Mouse (Mus musculus): ENCODE data around the gene Il1rn. TPM values are rescaled to one million over a fixed set of nuclear protein-coding genes. Genes with fewer than 3 reads are reported as not detected.

Il1rn gene
- polyA plus RNA-seq, 1 experiment from 2014 or later = 0.61 TPM

DNA sequence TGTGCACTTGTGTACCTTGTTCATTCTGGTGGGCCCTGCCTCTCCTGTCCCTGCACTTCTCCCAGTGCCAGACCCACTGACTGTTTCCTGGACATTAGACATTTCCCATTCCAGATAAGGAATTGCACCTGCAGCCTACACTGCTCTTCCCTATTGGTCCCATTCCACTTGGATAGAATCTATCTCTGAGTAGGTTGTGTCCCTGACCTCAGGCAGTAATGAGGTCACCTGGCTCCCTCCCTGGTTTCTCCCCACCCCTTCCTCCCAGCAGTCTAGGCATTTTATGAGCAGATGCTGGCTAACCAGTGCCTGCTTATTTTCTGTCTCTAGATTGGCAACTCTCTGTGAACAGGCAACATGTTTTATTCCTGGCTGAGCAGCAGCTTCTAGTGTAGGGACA lies 47.7 kb downstream of the Il1rn start:
- ATAC-seq (ENCODE audit: low FRiP score, low read depth) = no peak

GRCm38 (mm10) chr2:24385111-24385961 lies 48.7 kb downstream of the Il1rn start:
- H3K4me1 ChIP-seq = peaks cover 12% of the 10 kb centered on the region
- H3K27ac ChIP-seq = no peak overlapping the region
- no peak overlapping the region for H3K9ac ChIP-seq
- WGBS = 75% methylated on average over 14 of the region's 14 CpGs
- H3K4me2 ChIP-seq (replicated peaks) = peak overlapping the region; percentile 9; the same call in 1 of the 2 replicates
- peak; percentile 49; the same call in 1 of the 2 replicates for ATAC-seq (ENCODE audit: low FRiP score, low read depth)
- no peaks in the 10 kb centered on the region for H3K27me3 ChIP-seq
- H3K9me3 ChIP-seq = no peaks in the 10 kb centered on the region
- no peaks in the 10 kb centered on the region for H3K36me3 ChIP-seq
- H3K4me3 ChIP-seq = no peak overlapping the region

More for the DNA sequence above, 47.7 kb downstream of the Il1rn start:
- Histone ChIP-seq H3K27me3 (no peaks in the 10 kb centered on the region), H3K36me3 (no peaks in the 10 kb centered on the region), H3K27ac (no peak overlapping the region), H3K4me3 (no peak overlapping the region), H3K4me2 (replicated peaks) (no peak overlapping the region), H3K9ac (no peak overlapping the region), H3K9me3 (no peaks in the 10 kb centered on the region), H3K4me1 (peaks cover 12% of the 10 kb centered on the region)

- ATAC-seq (ENCODE audit: low FRiP score, low read depth) = no peak
- Histone ChIP-seq H3K27ac (no peak overlapping the region), H3K27me3 (no peaks in the 10 kb centered on the region), H3K4me3 (no peak overlapping the region), H3K9ac (no peak overlapping the region), H3K4me2 (replicated peaks) (no peak overlapping the region), H3K9me3 (no peaks in the 10 kb centered on the region), H3K4me1 (peaks cover 12% of the 10 kb centered on the region), H3K36me3 (no peaks in the 10 kb centered on the region)
- WGBS = 88% methylated on average over 21 of the region's 21 CpGs
Measured at GRCm38 (mm10) chr2:24386158-24386963, 49.7 kb downstream of the Il1rn start.

DNA sequence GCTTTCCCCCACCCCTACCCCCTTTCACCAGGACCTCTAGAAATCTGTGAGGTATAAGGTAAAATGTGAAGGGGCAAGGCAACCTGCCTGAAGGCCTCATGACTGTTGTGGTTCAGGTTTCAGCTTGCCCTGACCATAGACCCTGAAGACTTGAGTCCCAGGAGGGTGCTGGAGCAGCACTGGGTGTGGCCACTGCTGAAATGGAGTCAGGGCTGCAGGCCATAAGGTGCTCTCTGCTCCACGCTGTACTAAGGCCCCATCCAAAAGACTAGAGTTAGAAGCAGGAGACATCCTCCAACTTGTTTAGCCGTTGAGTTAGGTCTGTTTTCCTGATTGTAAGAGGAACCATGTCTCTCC lies 50.3 kb downstream of the Il1rn start:
- Histone ChIP-seq H3K27me3 (no peaks in the 10 kb centered on the region), H3K9me3 (no peaks in the 10 kb centered on the region), H3K36me3 (no peaks in the 10 kb centered on the region), H3K27ac (no peak overlapping the region), H3K4me1 (peaks cover 12% of the 10 kb centered on the region), H3K4me3 (no peak overlapping the region), H3K9ac (no peak overlapping the region), H3K4me2 (replicated peaks) (no peak overlapping the region)
- no peak for ATAC-seq (ENCODE audit: low FRiP score, low read depth)
- WGBS = 85% methylated on average over 2 of the region's 2 CpGs

DNA sequence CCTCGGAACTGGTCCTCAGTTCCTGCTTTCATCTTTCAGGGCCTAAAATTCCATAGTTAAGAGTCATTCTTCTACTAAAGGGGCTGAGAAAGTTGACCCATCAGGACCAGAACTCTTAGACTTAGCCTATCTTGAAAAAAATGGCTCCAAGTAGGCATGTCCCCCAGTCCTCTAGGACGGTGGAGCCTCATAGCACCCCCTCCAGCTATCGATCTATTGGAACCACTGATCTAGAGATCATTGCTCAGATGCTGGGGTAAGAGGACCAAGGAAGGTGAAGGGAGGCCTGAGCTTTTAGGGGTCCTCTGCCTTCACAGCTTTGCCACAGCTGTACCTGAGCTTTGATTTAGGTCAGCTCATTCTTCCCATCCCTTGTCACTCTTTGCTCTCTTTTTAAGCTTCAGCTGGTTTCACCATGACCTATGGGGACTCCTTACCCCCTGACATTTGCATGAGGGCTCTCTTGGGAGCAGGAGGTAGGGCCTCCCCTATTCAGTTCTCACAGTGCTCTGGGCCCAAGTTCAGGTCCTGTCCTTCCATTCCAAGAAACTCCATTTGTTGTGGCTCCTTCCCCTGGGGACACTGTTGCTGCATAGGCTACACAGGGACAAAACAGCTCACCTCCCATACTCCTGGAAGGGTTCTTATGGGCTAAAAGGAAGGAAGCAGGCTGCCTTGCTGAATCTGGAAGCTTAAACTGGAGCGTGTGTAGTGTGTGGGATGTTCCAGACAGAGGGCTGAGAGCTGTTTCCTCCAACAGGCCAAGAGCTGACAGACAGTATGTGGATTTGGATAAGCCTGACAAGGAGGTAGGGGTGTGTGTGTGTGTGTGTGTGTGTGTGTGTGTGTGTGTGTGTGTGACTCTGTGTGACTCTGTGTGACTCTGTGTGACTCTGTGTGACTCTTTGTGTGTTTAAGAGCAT lies 51.0 kb downstream of the Il1rn start:
- Histone ChIP-seq H3K9me3 (no peaks in the 10 kb centered on the region), H3K4me2 (replicated peaks) (no peak overlapping the region), H3K4me3 (no peak overlapping the region), H3K4me1 (peaks cover 12% of the 10 kb centered on the region), H3K9ac (no peak overlapping the region), H3K27ac (no peak overlapping the region), H3K27me3 (no peaks in the 10 kb centered on the region), H3K36me3 (no peaks in the 10 kb centered on the region)
- no peak for ATAC-seq (ENCODE audit: low FRiP score, low read depth)
- WGBS = 90% methylated on average over 4 of the region's 4 CpGs

DNA sequence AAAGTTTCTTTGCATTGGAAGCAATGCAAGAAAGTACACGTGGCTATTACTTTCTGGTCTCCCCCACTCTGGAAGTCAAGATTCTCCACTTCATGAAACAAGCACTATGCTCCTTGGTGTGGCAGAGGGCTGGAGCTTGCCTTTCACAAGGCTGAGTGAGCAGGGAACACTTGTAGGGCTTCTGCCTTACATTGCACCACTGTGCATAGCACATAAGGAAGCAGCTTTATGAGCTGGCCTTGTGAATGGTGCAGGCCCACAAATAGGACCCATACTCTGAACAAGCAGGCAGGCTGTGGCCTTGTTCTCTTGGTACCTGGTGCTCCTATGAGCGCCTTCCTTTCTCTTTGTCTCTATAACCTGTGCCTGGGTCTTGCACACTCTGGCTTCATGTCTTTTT lies 56.6 kb downstream of the Il1rn start:
- whole genome bisulfite sequencing = 73% methylated on average over 2 of the region's 2 CpGs
- Histone ChIP-seq H3K9ac (no peak overlapping the region), H3K4me2 (replicated peaks) (no peak overlapping the region), H3K27ac (no peak overlapping the region), H3K27me3 (no peaks in the 10 kb centered on the region), H3K9me3 (no peaks in the 10 kb centered on the region), H3K4me1 (no peaks in the 10 kb centered on the region), H3K4me3 (no peak overlapping the region), H3K36me3 (no peaks in the 10 kb centered on the region)
- ATAC-seq (ENCODE audit: low FRiP score, low read depth) = no peak

- WGBS = 11% methylated on average over 2 of the region's 2 CpGs
- H3K27ac ChIP-seq = no peak overlapping the region
- no peaks in the 10 kb centered on the region for H3K9me3 ChIP-seq
- no peak for ATAC-seq (ENCODE audit: low FRiP score, low read depth)
- no peaks in the 10 kb centered on the region for H3K4me1 ChIP-seq
- H3K27me3 ChIP-seq = no peaks in the 10 kb centered on the region
- no peak overlapping the region for H3K4me2 ChIP-seq (replicated peaks)
- no peak overlapping the region for H3K4me3 ChIP-seq
- H3K9ac ChIP-seq = no peak overlapping the region
- no peaks in the 10 kb centered on the region for H3K36me3 ChIP-seq
Measured at GRCm38 (mm10) chr2:24397115-24397514, 60.5 kb downstream of the Il1rn start.

DNA sequence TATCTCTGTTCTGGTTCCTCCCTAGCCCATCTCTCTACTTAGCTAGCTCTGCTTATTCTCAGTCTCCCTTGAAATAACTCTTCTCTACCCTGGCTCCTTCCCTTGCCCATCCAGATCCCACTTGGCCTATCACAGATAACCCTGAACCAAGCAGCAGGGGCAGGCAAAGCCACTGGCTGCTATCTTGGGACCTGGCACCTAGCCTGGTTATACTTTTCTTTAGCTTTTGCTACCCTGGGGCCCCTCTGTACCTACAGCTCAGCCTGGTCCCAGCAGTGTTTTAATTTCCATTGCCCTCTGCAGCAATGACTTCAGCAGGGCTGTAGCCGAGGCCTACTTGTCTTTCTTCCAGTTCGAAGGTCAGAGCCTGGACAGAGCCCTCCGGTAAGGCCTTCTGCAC lies 64.1 kb downstream of the Il1rn start:
- Histone ChIP-seq H3K27ac (no peak overlapping the region), H3K36me3 (no peaks in the 10 kb centered on the region), H3K4me1 (peaks cover 4% of the 10 kb centered on the region; the same call in 1 of the 2 replicates), H3K9me3 (no peaks in the 10 kb centered on the region), H3K4me3 (no peak overlapping the region), H3K27me3 (peaks cover 12% of the 10 kb centered on the region), H3K9ac (no peak overlapping the region), H3K4me2 (replicated peaks) (no peak overlapping the region)
- 80% methylated on average over 3 of the region's 3 CpGs for WGBS
- no peak for ATAC-seq (ENCODE audit: low FRiP score, low read depth)

Other genes starting within 250 kb of the Il1rn start
- not detected in 2 replicates for gene Tbpl2, start 240.3 kb upstream of the Il1rn start, polyA plus RNA-seq (2015; fragmentation: Nextera tagmentation; extraction: Ambion mirVana)
- gene Il1f8, start 183.7 kb upstream of the Il1rn start, polyA plus RNA-seq (2015; fragmentation: Nextera tagmentation; extraction: Ambion mirVana) = not detected in 2 replicates
- not detected in 2 replicates for gene Il1f9, start 150.4 kb upstream of the Il1rn start, polyA plus RNA-seq (2015; fragmentation: Nextera tagmentation; extraction: Ambion mirVana)
- gene Il1f6, start 121.4 kb upstream of the Il1rn start, polyA plus RNA-seq (2015; fragmentation: Nextera tagmentation; extraction: Ambion mirVana) = not detected in 2 replicates
- gene Il1f5, start 59.9 kb upstream of the Il1rn start, polyA plus RNA-seq (2015; fragmentation: Nextera tagmentation; extraction: Ambion mirVana) = 3.2 and 3.6 TPM in 2 replicates
- gene Il1f10, start 45.7 kb upstream of the Il1rn start, polyA plus RNA-seq (2015; fragmentation: Nextera tagmentation; extraction: Ambion mirVana) = not detected in 2 replicates
- 1.3 and 1.9 TPM in 2 replicates for gene Psd4, start 30.7 kb downstream of the Il1rn start, polyA plus RNA-seq (2015; fragmentation: Nextera tagmentation; extraction: Ambion mirVana)
- gene Pax8, start 138.7 kb downstream of the Il1rn start, polyA plus RNA-seq (2015; fragmentation: Nextera tagmentation; extraction: Ambion mirVana) = not detected in 2 replicates

Data from limb, embryonic 13.5 days (tissue).